Mouse (Mus musculus): ENCODE data around the gene Il4ra.

DNA sequence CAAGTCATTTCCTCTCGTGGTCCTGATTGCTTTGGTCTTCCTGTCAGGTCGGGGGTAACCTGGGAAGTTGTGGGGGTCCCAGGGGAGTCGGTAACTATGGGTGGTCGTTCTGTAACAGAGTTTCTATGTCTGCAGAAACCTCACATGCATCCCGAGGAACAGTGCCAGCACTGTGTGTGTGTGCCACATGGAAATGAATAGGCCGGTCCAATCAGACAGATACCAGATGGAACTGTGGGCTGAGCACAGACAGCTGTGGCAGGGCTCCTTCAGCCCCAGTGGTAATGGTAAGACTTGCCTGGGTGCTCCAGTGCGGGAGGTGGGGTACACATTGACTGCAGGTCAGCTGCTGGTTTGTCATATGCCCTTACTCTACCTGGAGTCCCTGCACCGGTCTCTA, 17.0 kb downstream of the Il4ra start:
- TF ChIP-seq CTCF (IDR thresholded peaks at IDR 0.05; ENCODE audit: control insufficient read depth, insufficient read depth, insufficient read length), result no peak
- TF ChIP-seq MYOD1 (IDR thresholded peaks at IDR 0.05; ENCODE audit: control insufficient read depth, insufficient read length, low read depth), result no peak
- TF ChIP-seq MAX (IDR thresholded peaks at IDR 0.05), result no peak
- no peak for TF ChIP-seq MYOG (IDR thresholded peaks at IDR 0.05; ENCODE audit: control insufficient read depth, extremely low read depth, insufficient read length)
- TF ChIP-seq USF1 (IDR thresholded peaks at IDR 0.05; ENCODE audit: low read depth), result no peak
- TF ChIP-seq FOSL1 (IDR thresholded peaks at IDR 0.05; ENCODE audit: insufficient read depth, low read length, poor library complexity, severe bottlenecking), result no peak
- no peak for TF ChIP-seq CEBPB (IDR thresholded peaks at IDR 0.05; ENCODE audit: low read depth)
